20 mouse cellular contexts compared by ENCODE assay signal in genomic region chr2:145164086-145164485, GRCm38 (mm10). TPM values are rescaled to one million over a fixed set of nuclear protein-coding genes. Genes with fewer than 3 reads are reported as not detected.
DNase-seq lines count a peak whose midpoint lies in the region; ATAC-seq lines count a peak whose summit lies in the region.
"Had no signal": no experiment of that assay in that cellular context is flagged by ENCODE, and none has a peak within 500 bp of the region (broad histone marks: within the 10 kb centered on the region; RNA-seq: fewer than 3 reads in every experiment).

No protein-coding gene starts in this region.

- peaks cover 6% of the 10 kb centered on the region; the same call in 1 of the 2 replicates for H3K4me1 ChIP-seq in midbrain, embryonic 11.5 days (ENCODE audit: control insufficient read depth, insufficient read depth, low read length)
- H3K4me1 ChIP-seq in midbrain, embryonic 10.5 days = peaks cover 16% of the 10 kb centered on the region

- H3K36me3 ChIP-seq in midbrain, embryonic 11.5 days (ENCODE audit: control insufficient read depth, insufficient read depth, low read length) = no peaks in the 10 kb centered on the region
- H3K36me3 ChIP-seq in midbrain, embryonic 10.5 days = no peaks in the 10 kb centered on the region
- H3K36me3 ChIP-seq: G1E had no signal

- no peaks in the 10 kb centered on the region for H3K9me3 ChIP-seq in midbrain, embryonic 11.5 days (ENCODE audit: control insufficient read depth, low read length)
- H3K9me3 ChIP-seq in midbrain, embryonic 10.5 days (replicated peaks) = no peaks in the 10 kb centered on the region

- no peak overlapping the region for H3K9ac ChIP-seq in midbrain, embryonic 11.5 days (ENCODE audit: low read length)

- no peak overlapping the region for H3K27ac ChIP-seq in midbrain, embryonic 11.5 days (ENCODE audit: low read depth, low read length)
- no peak overlapping the region for H3K27ac ChIP-seq in midbrain, embryonic 10.5 days (replicated peaks)

- 83% methylated on average over 5 of the region's 5 CpGs for WGBS in midbrain, embryonic 11.5 days
- 88% methylated on average over 5 of the region's 5 CpGs for WGBS in midbrain, embryonic 10.5 days

- ATAC-seq in midbrain, embryonic 11.5 days (ENCODE audit: low FRiP score) = no peak
- ATAC-seq: activated CD4-positive, CD25-positive, alpha-beta regulatory T cell, adult 4 months; CD4-positive, CD25-positive, alpha-beta regulatory T cell, adult 4 months; Patski had no signal

- DNase-seq in heart, adult 11 months = peak; percentile 68
- DNase-seq in heart, postnatal 10 days = no peak
- peak; percentile 76 for DNase-seq in midbrain, embryonic 11.5 days (ENCODE audit: low spot score, missing footprints)
- DNase-seq in midbrain, embryonic 10.5 days (ENCODE audit: low spot score) = no peak
- DNase-seq: adrenal gland, adult 2 months; adrenal gland, adult 8-10 months; adrenal gland, postnatal 10 days; adrenal gland, postnatal 14 days; adrenal gland, postnatal 25 days; adrenal gland, postnatal 36 days; B cell, adult 2 months; cerebellum, adult 11 months; cerebellum, adult 11-12 months; cerebellum, adult 18-20 months had no signal

- no peak overlapping the region for H3K4me2 ChIP-seq in midbrain, embryonic 11.5 days

- intact Hi-C loops in heart, postnatal 10 days (cut with DNase I) = loop anchor here (2.0 kb wide), 1 partner anchor 127 kb away; no protein-coding TSS in a partner anchor

- H3K27me3 ChIP-seq in midbrain, embryonic 11.5 days (ENCODE audit: control insufficient read depth, insufficient read depth, low read length) = no peaks in the 10 kb centered on the region
- peaks cover 7% of the 10 kb centered on the region for H3K27me3 ChIP-seq in midbrain, embryonic 10.5 days (ENCODE audit: low read depth, poor library complexity, severe bottlenecking)
- H3K27me3 ChIP-seq: CH12.LX, Patski had no signal

- H3K4me3 ChIP-seq in midbrain, embryonic 11.5 days (ENCODE audit: low read depth, low read length) = no peak overlapping the region
- H3K4me3 ChIP-seq in midbrain, embryonic 10.5 days = no peak overlapping the region

RNA-seq across cellular contexts. Expression of gene Slc24a3, which starts 3.5 kb away (rescaled TPM):
- 1 to 10 TPM; 3.6 to 6.5 TPM for total RNA-seq in heart, postnatal 10 days (2021)
- polyA plus RNA-seq in midbrain, embryonic 11.5 days (2014; fragmentation: Nextera tagmentation; extraction: Ambion mirVana) = 1.6 and 1.9 TPM in 2 replicates
- polyA plus RNA-seq in midbrain, embryonic 10.5 days (2016; fragmentation: Nextera tagmentation; extraction: Ambion mirVana) = 0.64 and 1.0 TPM in 2 replicates
- total RNA-seq: CH12.LX, MEL had no signal
- polyA plus RNA-seq: G1E had no signal

Comparison
In these comparisons a context has a peak if more than half of its experiments do, and no peak if none do; other contexts are left out.
1. DNase-seq: peak in heart, adult 11 months (single experiment) and midbrain, embryonic 11.5 days (single experiment); none in heart, postnatal 10 days (0 of 2) and midbrain, embryonic 10.5 days (single experiment).